Mouse (Mus musculus) cerebellum, adult (tissue): ENCODE measurements around the gene Tjp2.

Experiments
- ATAC-seq: cut with Nextera tagmentation; 2 replicates; pipeline ENCODE4 v1.9.2; 2017; ENCODE audit warnings: mild to moderate bottlenecking, moderate library complexity, mixed read lengths; ENCODE audit not compliant: insufficient number of reproducible peaks, low FRiP score, low TSS enrichment

The Tjp2 gene

DNA sequence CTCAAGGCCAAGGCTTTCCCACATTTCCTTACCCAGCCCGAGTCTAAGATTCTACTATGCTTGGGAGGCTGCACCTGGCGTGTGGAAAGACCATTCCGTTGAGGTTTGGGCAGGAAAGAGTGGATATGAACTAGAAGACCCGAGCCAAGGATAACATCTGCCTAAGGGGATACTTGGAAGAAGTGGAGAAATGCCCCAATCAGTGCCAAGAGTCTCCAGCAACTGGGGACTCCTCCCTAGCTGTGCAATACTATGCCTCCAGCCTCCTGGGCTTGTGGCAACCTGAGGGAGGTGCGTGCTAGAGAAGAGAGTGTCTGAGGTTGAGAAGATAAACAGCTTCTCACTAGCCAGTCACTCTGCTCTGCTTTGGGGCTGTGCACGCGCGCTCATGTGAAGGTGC, 148.9 kb downstream of the Tjp2 start:
- no peak for ATAC-seq

DNA sequence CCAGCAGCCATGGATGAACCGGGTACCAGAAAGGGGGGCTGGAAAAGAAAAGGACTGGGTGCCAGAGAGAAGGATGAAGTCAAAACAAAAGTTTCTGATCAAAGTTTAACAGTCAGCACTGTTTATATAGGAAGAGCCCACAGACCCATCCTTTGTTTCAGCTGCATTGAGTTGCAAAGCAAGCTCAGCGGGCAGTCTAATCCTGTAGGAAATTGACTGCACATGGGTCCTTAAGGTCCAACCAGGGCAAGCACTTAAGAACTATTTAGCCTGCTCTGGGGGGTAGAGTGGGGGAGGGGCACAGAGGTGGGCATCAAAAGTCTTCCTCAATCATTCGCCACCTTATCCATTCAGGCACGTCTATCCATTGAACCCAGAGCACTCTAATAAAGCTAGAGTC, 151.7 kb downstream of the Tjp2 start:
- no peak for ATAC-seq

DNA sequence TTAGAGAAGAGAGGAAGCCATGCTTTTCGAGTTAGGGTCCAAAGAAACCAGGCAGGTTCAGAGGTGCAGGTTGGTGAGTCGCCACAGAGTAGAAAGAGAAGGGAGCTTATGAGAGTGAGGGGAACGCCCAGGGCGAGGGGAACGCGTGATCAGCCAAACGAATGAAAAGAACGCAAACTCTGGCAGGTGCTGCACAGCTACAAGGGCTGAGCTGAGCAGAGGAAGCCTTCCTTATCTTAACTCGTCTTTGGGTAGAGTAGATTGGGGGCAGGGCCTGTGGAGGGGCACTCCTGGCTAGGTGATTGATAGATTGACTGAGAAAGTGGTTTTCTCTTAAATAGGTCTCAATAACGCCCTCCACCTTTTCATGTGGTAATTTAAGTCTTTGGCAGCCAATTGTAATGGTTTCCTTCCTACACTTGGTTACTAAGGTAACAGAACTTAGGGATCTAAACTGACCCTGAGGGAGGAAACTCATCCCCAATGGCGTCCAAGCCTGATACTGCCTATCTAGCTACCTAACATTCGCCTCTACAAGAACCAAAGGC, 160.4 kb downstream of the Tjp2 start:
- ATAC-seq: no peak

DNA sequence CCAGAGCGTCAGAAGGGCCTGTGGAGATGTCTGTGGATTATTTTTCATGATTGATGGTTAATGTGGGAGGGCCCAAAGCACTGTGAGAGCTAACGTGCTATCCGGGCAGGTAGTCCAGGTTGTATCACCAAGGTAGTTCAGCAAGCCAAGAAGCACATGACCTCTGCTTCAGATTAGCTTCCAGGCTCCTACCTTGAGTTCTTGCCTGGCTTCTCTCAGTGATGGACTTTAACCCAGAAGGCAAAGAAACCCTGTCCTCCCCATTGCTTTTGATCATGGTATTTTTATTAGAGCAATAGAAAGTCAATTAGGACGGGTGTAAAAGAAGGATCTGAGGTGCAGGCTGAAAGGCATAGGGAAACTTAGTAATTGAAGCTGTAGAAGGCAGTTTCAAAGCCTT, 161.2 kb downstream of the Tjp2 start:
- ATAC-seq: no peak

DNA sequence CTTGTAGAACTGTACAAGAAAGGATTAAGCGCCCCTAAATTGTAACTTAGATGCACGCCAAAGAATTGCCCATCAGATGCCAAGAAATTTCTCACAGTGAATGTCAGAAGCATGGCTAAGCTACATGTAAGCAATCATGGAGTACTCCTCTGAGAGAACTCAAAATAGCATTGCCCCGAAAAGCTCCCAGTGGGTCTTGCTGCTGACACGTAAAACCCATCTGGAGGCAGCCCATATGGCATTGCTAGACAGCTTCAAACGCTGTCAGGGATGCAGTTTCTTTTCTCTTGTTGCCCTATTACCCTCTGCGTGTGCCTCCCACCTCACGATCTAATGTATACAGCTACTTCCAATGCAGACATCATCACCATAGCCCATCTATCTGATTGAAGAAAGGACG, 166.0 kb downstream of the Tjp2 start:
- no peak for ATAC-seq

DNA sequence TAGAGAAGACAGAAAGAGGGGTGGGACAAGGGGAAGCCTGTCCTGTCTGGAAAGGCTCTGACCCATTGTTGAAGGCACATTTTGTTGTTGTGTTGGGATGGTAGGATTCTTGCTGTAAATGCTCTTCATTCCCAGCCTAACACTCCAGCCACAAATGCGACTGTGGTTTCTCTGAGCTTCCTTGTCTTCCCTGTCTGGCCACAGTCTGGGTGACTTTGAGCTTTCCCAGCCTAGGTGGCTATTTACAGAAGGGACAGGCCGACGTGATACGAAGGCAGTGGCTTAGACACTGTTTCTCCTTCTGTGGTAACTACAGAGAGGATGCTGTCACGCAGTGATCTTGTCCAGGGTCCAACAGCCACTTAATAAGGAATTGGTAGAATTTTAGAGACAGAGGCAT, 166.8 kb downstream of the Tjp2 start:
- no peak for ATAC-seq

DNA sequence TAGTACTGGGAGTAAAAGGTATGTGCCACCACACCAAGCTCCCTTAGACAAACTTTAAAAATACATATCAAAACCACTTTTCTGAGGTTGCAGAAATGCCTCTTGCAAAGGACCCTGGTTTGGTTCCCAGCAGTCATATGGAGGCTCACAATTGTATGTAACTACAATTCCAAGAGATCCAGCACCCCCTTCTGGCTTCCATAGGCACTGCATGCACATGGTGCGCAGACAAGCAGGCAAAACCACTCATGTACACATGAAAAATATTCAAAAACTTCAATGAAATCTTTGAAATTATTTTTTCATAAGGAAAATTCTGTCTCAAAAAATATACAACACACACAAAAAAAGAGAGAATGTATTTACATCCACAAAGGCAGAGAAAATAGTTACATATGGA, 167.9 kb downstream of the Tjp2 start:
- no peak for ATAC-seq

DNA sequence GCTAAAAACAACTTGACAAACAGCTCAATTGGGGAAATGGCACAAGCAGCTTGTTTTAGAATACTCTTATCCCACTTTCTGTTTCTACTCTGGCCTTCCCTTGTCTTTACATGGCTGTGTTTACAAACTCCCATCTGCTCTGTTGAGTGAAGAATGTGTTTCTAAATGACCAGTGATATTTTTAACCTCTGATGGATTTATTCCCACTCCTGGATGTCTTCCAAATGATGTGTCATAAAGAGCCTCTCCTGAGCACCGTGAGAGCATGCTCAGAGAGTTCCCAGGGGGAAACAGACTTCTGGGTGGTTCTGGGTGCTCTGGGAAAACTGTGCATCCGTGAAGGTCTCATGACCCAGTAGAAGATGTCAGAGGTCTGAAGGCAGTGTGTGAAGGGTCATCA, 169.9 kb downstream of the Tjp2 start:
- no peak for ATAC-seq

DNA sequence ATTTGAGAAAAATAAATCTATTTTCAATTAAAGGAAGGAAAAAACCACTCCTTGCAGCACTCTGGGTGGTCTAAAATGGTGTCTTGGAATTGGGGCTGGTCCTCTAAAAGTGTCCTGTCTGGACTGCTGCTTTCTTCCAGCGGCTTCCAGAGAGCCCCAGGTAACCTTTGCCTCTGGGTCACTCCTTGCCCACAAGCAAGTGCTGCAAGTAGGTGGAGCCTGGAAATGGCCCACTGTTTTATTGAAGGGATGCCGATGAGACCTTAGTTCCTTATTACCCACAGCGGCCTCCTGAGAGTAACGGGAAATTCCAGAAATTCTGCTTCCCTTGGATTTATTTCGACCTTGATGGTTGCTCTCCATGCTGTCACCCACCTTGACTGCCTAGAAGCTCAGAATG, 170.6 kb downstream of the Tjp2 start:
- no peak for ATAC-seq

DNA sequence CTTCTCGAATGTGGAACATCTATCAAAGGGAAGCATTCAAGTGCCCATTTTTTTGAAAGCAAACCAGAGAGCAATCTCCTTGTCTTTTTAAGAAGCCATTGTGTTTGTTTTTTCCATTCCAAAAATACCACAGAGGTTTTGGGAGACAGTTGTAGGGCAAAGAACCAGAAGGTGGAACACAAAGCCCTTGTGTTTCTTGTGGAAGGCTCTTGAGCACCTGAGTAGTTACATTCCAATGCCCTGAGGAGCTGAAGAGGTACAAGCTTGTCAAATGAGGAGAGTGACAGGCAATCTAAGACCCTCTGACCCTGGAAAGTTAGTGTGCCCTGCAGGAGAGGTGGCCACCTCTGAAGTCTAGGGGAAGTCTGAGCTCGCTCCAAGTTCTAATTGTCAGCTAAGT, 174.3 kb downstream of the Tjp2 start:
- ATAC-seq: no peak

DNA sequence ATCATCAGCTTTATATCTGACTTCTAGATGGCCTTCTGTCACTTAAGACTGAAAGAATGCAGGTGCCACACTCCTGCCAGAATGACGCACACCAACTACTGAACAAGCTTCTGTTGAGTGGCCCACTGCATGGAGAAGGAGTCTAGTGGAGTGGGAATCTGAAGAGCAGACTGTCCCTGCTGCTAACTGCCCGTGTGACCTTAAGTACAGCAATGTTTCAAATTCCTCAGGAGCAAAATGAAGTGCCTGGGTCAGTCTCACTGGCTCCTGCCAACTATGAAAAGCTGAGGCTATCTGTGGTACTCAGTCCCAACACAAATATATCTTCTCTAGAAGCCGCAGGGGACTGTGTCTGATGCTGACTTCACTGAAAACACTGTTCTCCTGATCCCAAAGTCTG, 175.5 kb downstream of the Tjp2 start:
- no peak for ATAC-seq

DNA sequence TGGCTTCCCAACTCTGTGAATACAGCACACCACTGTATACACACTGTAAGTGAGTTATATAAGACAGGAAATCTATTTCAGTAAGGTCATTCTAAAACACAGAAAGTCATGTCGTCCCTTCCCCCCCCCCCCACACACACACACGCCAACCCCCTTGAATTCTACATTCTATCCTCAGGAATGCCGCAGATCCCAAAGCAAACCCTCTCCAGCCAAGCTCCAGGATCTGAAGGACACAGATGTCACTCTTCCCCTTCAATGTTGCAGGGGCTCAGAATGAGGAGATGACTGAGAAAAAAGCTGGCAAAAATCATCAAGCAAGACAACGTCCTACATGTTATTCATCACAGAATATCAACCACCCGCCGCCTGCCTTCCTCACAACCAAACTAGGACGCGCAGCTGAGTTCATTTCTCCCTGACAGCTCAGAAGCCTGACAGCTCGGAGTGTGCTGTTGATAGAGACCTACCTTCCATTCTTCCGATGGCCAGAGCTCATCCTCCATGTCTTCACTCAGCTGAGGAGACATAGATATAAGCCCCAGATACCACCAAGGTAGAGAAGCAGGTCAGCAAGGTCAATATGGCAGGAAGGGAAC, 178.3 kb downstream of the Tjp2 start:
- ATAC-seq: no peak
